Mouse (Mus musculus): ENCODE measurements at regions not wholly inside any gene's neighbourhood (a gene's known extent, or its start where the extent isn't known, plus 50 kb on each side); places are given as distances from the start of the nearest gene placed in this dataset.

DNA sequence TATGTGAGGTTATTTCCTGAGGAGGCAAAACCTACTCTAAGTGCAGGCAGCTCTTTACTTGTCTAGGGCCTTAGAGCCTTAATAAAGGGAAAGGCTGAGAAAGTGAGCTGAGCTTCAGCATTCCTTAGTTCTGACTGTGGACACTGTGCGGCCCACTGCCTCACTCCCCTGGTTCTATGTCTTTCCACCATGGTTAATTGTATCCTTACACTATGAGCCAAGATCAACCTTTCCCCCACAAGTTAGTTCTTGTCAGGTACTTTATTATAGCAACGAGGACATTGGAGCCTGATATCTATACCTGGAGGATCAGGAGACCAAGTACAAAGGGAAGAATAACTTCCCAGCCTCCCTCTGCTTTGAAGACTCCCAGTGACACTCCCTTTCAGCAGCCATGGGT, 101.7 kb upstream of the Tbl1xr1 start:
- no peak for TF ChIP-seq ZC3H11A (IDR thresholded peaks at IDR 0.05; ENCODE audit: borderline replicate concordance, low read depth, low read length)
- TF ChIP-seq MAFK (IDR thresholded peaks at IDR 0.05; ENCODE audit: insufficient read depth, low read depth, low read length): no peak
- TF ChIP-seq HCFC1 (IDR thresholded peaks at IDR 0.05; ENCODE audit: borderline replicate concordance, insufficient read depth, low read length): no peak
- TF ChIP-seq CHD2 (IDR thresholded peaks at IDR 0.05; ENCODE audit: low read depth, low read length): no peak
- TF ChIP-seq ZNF384 (IDR thresholded peaks at IDR 0.05; ENCODE audit: low read depth, low read length): no peak

Measured in ES-E14 (cell line).